Mouse (Mus musculus): ENCODE results near the gene Pex11g.

- TF ChIP-seq SMC3 (IDR thresholded peaks at IDR 0.05; ENCODE audit: low read depth, low read length) (no peak), MEF2A (IDR thresholded peaks at IDR 0.05; ENCODE audit: extremely low read depth, insufficient replicate concordance, low read depth, low read length, poor library complexity, severe bottlenecking) (no peak), CTCF (IDR thresholded peaks at IDR 0.05 in 2 of 3, conservative IDR thresholded peaks at IDR 0.05 in 1 of 3; ENCODE audit: control insufficient read depth in 1 of 3, insufficient read depth in 1 of 3, low read depth in 2 of 3, low read length in 3 of 3, poor library complexity in 1 of 3, severe bottlenecking in 1 of 3) (no peak), ELF1 (IDR thresholded peaks at IDR 0.05; ENCODE audit: low read depth, low read length) (no peak), ZC3H11A (IDR thresholded peaks at IDR 0.05; ENCODE audit: low read depth, low read length) (no peak), RAD21 (IDR thresholded peaks at IDR 0.05; ENCODE audit: low read depth, low read length) (no peak), ZKSCAN1 (IDR thresholded peaks at IDR 0.05; ENCODE audit: low read depth, low read length) (no peak), NRF1 (IDR thresholded peaks at IDR 0.05; ENCODE audit: insufficient read depth, low read depth, low read length, poor library complexity, severe bottlenecking) (no peak), GABPA (IDR thresholded peaks at IDR 0.05; ENCODE audit: low read depth, low read length) (no peak), POLR2A (IDR thresholded peaks at IDR 0.05; ENCODE audit: control insufficient read depth in 1 of 2, insufficient read depth in 1 of 2, low read depth in 1 of 2, low read length in 2 of 2, poor library complexity in 1 of 2) (no peak), EP300 (IDR thresholded peaks at IDR 0.05; ENCODE audit: low read depth in 1 of 2, low read length in 2 of 2) (no peak), MAZ (IDR thresholded peaks at IDR 0.05; ENCODE audit: low read depth, low read length) (no peak), GATA1 (IDR thresholded peaks at IDR 0.05; ENCODE audit: low read depth, low read length) (no peak), MAX (IDR thresholded peaks at IDR 0.05; ENCODE audit: low read length) (no peak)
Measured at GRCm38 (mm10) chr8:3426211-3426610, 41.3 kb downstream of the Pex11g start.

All from MEL (cell line).